Mouse (Mus musculus) liver, adult 2 months (tissue): ENCODE measurements at regions not wholly inside any gene's neighbourhood (a gene's known extent, or its start where the extent isn't known, plus 50 kb on each side); places are given as distances from the start of the nearest gene placed in this dataset.

ENCODE experiments used
- CTCF ChIP-seq: fragments of 200-500 bp; IDR thresholded peaks from 2 replicates; pipeline ENCODE4 v1.5.1; 2011; ENCODE audit warnings: low read depth, low read length, control low read depth
- POLR2A ChIP-seq: fragments of 200-500 bp; IDR thresholded peaks from 2 replicates; pipeline ENCODE4 v1.6.1; 2011; ENCODE audit warnings: low read length, control low read depth; ENCODE audit not compliant: insufficient read depth; ENCODE audit errors: extremely low read depth

DNA sequence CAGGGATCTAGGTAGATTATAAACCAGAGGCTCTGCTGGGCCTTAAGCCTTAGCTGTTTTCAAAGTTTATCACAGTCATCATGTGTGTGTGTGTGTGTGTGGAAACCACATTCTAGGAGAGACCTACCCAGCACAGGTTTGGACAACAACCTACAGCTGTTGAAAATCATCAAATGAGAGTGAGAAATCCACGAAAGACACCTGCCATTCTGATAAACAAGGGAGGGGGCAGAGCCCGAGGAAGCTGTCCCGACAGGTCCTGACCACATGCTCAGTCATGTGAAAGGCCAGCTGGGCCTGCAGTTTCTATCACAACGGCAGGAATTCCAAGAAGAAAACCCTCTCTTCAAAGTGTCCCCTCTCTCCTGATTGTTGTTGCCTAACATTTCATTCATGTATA, 114.0 kb upstream of the Atp1b1 start:
- TF ChIP-seq POLR2A (no peak), CTCF (no peak)
